Mouse (Mus musculus) neural tube, embryonic 15.5 days (tissue): Measurements from ENCODE around the gene Peg3. TPM values are rescaled to one million over a fixed set of nuclear protein-coding genes. Genes with fewer than 3 reads are reported as not detected.

Experiments
- ATAC-seq: fragments of 200-750 bp; cut with Nextera tagmentation; 2 replicates; pipeline ENCODE4 v1.8.0; 2017; ENCODE audit warnings: mild to moderate bottlenecking, moderate TSS enrichment, moderate library complexity; ENCODE audit not compliant: low FRiP score
- H3K27ac ChIP-seq: fragments of 300-500 bp; sonication (generic); replicated peaks from 2 replicates; pipeline ENCODE4 v1.5.1; 2015; ENCODE audit warnings: mild to moderate bottlenecking, inconsistent platforms
- H3K27me3 ChIP-seq: fragments of 300-500 bp; sonication (generic); replicated peaks from 2 replicates; pipeline ENCODE4 v1.6.1; 2015; ENCODE audit warnings: inconsistent platforms
- H3K36me3 ChIP-seq: fragments of 300-500 bp; sonication (generic); 2 replicates; pipeline ENCODE4 v1.6.1; 2015; ENCODE audit warnings: inconsistent platforms
- H3K4me1 ChIP-seq: fragments of 300-500 bp; sonication (generic); 2 replicates; pipeline ENCODE4 v1.6.1; 2015; ENCODE audit warnings: inconsistent platforms
- H3K4me2 ChIP-seq: fragments of 300-500 bp; sonication (generic); 2 replicates; pipeline ENCODE4 v1.6.1; 2015; ENCODE audit warnings: inconsistent platforms, mild to moderate bottlenecking, moderate library complexity
- H3K4me3 ChIP-seq: fragments of 300-500 bp; sonication (generic); replicated peaks from 2 replicates; pipeline ENCODE4 v1.5.1; 2015; ENCODE audit warnings: mild to moderate bottlenecking, inconsistent platforms
- H3K9ac ChIP-seq: fragments of 300-500 bp; sonication (generic); replicated peaks from 2 replicates; pipeline ENCODE4 v1.6.1; 2015; ENCODE audit warnings: mild to moderate bottlenecking, inconsistent platforms
- H3K9me3 ChIP-seq: fragments of 300-500 bp; sonication (generic); replicated peaks from 2 replicates; pipeline ENCODE4 v1.6.1; 2016; ENCODE audit warnings: inconsistent platforms
- WGBS: fragments of 180-500 bp; shearing (Covaris S2); methylation state at CpG from one replicate; pipeline ENCODE4 v1.1.7; 2015; ENCODE audit warnings: mixed read lengths; 5-methylcytosine and 5-hydroxymethylcytosine counted together
- polyA plus RNA-seq: library from polyadenylated mRNA; unstranded; fragments of >200 nt; fragmentation: Nextera tagmentation; extraction: Ambion mirVana; gene quantifications from 2 replicates; pipeline ENCODE4 v1.2.1, GENCODE M21; 2015

Gene Peg3
- polyA plus RNA-seq, 1 experiment from 2014 or later, result 104 TPM

DNA sequence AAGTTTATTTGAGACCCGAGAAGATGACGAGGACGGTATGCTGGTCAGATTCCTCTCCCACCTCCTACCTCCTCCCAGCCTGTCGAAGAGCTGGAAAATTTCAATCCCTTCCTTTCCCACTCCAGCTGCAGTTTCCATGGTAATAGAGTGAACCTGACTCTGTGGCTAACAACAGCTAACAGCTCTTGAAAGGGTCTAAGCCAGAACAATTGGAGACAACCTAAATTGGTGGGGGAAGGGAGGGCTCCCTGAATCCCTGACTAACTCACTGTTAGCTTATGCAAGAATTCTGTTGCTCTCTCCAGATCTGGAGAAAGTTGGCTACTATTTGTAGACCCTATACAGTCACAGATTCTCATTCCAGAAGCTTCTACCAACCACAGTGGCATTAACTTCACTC lies 23.2 kb upstream of the Peg3 start:
- Histone ChIP-seq H3K4me3 (no peak overlapping the region), H3K4me2 (no peak overlapping the region), H3K36me3 (no peaks in the 10 kb centered on the region), H3K27me3 (no peaks in the 10 kb centered on the region), H3K27ac (peak overlapping the region; percentile 33; the same call in 1 of the 2 replicates), H3K4me1 (peaks cover 7% of the 10 kb centered on the region; the same call in 1 of the 2 replicates), H3K9me3 (no peaks in the 10 kb centered on the region), H3K9ac (no peak overlapping the region)
- peak; percentile 78 for ATAC-seq
- WGBS, result 9% methylated on average over 4 of the region's 4 CpGs

DNA sequence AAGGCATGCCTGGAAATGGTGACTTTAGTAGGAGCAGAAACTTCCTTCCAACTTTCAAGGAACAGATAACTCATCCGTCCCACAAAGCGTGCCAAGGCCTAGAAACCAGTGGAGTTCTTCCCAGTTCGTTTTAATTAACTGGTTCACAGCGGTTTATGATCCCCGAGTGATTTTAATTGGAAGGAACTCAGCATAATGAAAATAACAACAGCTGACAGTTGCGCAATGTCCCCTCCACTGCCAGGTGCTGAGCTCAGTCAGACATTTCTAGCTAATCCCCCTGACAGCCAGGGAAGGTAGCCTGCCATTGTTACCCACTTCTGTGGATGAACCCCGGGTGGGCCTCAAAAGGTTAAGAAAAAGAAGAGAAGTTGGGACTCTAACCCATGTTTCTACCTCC lies 19.0 kb upstream of the Peg3 start:
- Histone ChIP-seq H3K4me2 (no peak overlapping the region), H3K9ac (no peak overlapping the region), H3K4me3 (no peak overlapping the region), H3K27me3 (no peaks in the 10 kb centered on the region), H3K27ac (no peak overlapping the region), H3K36me3 (no peaks in the 10 kb centered on the region), H3K4me1 (peaks cover 7% of the 10 kb centered on the region; the same call in 1 of the 2 replicates), H3K9me3 (no peaks in the 10 kb centered on the region)
- ATAC-seq, result 0 out of 2 replicates have a peak, but pooled peaks have one; percentile 15
- WGBS, result 50% methylated on average over 7 of the region's 7 CpGs

DNA sequence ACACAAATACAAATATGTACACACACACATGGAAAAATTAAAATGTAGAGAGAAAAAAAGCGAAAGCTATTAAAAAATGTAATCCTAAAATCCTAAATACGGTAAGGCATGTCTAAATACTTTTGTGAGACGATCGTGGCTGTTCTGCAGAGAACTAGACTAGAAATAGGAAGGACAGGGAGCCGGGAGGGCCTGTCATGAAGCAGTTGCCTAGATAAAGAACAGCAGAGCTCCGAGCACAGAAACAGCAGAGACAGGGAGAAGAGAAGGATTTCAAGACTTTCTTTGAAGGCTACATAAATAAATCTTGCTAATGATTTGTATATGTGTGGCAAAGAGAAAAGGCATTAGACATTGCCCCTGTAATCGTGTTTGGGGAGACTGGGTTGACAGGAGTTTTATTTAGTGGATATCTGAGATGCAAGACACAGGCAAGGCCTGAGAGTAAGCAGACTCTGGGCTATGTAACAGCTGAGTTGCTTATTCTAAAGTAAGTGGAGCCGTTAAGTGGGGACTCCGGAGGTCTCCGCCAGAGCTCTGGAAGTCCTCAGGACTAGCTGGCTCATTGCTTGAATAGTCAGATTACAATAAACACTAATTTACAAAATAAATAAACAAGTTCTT lies 14.2 kb upstream of the Peg3 start:
- Histone ChIP-seq H3K4me2 (no peak overlapping the region), H3K9ac (no peak overlapping the region), H3K36me3 (no peaks in the 10 kb centered on the region), H3K27ac (no peak overlapping the region), H3K9me3 (no peaks in the 10 kb centered on the region), H3K27me3 (no peaks in the 10 kb centered on the region), H3K4me1 (peaks cover 12% of the 10 kb centered on the region; the same call in 1 of the 2 replicates), H3K4me3 (no peak overlapping the region)
- ATAC-seq, result no peak
- WGBS, result 71% methylated on average over 10 of the region's 10 CpGs

DNA sequence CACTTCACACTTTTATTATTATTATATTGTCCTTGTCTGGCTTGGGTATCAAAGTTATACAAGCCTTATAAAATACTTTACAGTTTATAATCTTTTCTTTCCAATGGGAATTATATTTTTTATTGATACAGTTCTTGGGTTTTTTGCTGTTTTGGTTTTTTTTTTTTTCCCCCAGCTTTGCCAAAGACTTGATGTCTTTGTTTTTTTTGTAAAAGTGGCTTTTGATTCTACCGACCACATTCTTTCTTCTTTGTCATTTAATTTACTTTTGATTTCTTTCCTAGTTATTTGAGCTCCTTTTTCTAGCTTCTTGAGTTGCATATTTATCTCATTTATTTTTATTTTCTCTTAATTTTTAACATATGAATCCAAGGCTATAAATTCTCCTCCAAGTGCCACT lies 5.8 kb upstream of the Peg3 start:
- no peaks in the 10 kb centered on the region for H3K4me1 ChIP-seq
- 68% methylated on average over 1 of the region's 1 CpGs for WGBS
- no peaks in the 10 kb centered on the region for H3K9me3 ChIP-seq
- H3K27ac ChIP-seq, result no peak overlapping the region
- no peak overlapping the region for H3K9ac ChIP-seq
- H3K4me2 ChIP-seq, result no peak overlapping the region
- ATAC-seq, result no peak
- no peak overlapping the region for H3K4me3 ChIP-seq
- no peaks in the 10 kb centered on the region for H3K27me3 ChIP-seq
- no peaks in the 10 kb centered on the region for H3K36me3 ChIP-seq

DNA sequence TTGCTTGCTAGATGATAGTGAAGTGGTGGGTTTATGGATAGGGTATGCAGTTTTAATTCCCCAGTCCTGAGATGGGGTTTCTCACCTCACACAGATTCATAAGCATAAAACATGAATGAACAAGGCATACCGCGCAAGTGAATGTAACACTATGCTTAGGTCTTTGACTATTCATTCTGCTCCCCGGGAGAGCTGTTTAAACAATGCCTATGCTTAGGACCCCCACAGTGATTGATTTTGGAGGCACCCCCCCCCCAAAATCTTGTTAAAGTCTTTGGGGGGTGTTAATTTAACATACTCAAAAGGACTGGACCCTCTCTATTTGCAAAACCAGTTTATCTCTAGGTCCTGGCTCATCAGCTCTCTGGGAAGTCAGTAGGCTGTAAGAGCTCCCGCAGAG lies 1.7 kb upstream of the Peg3 start:
- no peak for ATAC-seq
- Histone ChIP-seq H3K27ac (peak overlapping the region; percentile 73), H3K9ac (peak overlapping the region; percentile 56), H3K9me3 (0 out of 2 replicates have a peak, but pooled peaks cover 7% of the 10 kb centered on the region), H3K4me3 (peak overlapping the region; percentile 59), H3K27me3 (no peaks in the 10 kb centered on the region), H3K36me3 (no peaks in the 10 kb centered on the region), H3K4me1 (no peaks in the 10 kb centered on the region), H3K4me2 (peak overlapping the region; percentile 50)
- WGBS, result 57% methylated on average over 4 of the region's 4 CpGs

DNA sequence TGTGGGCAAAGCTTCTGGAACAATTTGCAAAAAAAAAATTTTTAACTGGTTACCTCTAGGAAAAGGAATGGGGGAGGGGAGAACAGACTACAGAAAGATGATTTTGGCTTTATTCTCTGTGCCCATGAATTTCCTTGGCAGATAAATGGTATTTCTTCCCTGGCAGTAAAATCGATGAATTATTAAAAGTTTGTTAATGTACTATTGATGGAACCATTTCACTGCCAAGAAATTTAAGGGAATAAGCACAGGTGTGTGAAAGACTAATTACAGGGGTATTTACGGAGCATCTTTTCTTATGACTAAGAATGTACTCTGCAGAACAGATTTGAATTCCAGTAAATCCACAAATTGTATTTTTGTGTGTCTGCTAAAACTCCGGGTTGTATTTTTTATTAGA lies 1.1 kb upstream of the Peg3 start:
- H3K36me3 ChIP-seq, result no peaks in the 10 kb centered on the region; the same call in 1 of the 2 replicates
- 0 out of 2 replicates have a peak, but pooled peaks cover 7% of the 10 kb centered on the region for H3K9me3 ChIP-seq
- no peaks in the 10 kb centered on the region; the same call in 1 of the 2 replicates for H3K4me1 ChIP-seq
- H3K27me3 ChIP-seq, result no peaks in the 10 kb centered on the region
- H3K9ac ChIP-seq, result peak overlapping the region; percentile 56
- H3K4me3 ChIP-seq, result peak overlapping the region; percentile 59
- WGBS, result 54% methylated on average over 3 of the region's 3 CpGs
- H3K4me2 ChIP-seq, result peak overlapping the region; percentile 50
- peak overlapping the region; percentile 91; the same call in 1 of the 2 replicates for H3K27ac ChIP-seq
- no peak for ATAC-seq

DNA sequence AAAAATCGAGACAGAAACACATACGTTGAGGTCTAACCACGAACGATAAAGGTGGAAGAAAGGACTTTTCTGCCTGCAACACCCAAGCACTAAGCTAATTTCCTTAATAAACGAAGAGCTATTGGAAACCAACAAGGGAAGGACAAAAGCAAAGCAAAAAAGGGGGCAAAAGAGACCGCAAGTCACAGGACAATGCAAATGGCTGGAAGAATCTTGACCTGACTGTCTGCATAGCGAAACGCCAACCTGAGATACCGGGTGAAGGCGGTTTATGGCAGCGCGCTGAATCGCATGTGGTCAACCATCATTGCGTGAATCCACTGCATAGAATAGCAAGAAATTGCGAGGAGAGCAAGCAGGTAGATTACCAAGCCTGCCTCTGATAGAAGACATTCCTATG lies 570 bp upstream of the Peg3 start:
- ATAC-seq, result no peak
- Histone ChIP-seq H3K36me3 (no peaks in the 10 kb centered on the region; the same call in 1 of the 2 replicates), H3K4me3 (peak overlapping the region; percentile 59), H3K9me3 (0 out of 2 replicates have a peak, but pooled peaks cover 7% of the 10 kb centered on the region), H3K27me3 (no peaks in the 10 kb centered on the region), H3K4me2 (peak overlapping the region; percentile 50), H3K4me1 (no peaks in the 10 kb centered on the region; the same call in 1 of the 2 replicates), H3K9ac (peak overlapping the region; percentile 56), H3K27ac (peak overlapping the region; percentile 91)
- WGBS, result 44% methylated on average over 15 of the region's 15 CpGs

DNA sequence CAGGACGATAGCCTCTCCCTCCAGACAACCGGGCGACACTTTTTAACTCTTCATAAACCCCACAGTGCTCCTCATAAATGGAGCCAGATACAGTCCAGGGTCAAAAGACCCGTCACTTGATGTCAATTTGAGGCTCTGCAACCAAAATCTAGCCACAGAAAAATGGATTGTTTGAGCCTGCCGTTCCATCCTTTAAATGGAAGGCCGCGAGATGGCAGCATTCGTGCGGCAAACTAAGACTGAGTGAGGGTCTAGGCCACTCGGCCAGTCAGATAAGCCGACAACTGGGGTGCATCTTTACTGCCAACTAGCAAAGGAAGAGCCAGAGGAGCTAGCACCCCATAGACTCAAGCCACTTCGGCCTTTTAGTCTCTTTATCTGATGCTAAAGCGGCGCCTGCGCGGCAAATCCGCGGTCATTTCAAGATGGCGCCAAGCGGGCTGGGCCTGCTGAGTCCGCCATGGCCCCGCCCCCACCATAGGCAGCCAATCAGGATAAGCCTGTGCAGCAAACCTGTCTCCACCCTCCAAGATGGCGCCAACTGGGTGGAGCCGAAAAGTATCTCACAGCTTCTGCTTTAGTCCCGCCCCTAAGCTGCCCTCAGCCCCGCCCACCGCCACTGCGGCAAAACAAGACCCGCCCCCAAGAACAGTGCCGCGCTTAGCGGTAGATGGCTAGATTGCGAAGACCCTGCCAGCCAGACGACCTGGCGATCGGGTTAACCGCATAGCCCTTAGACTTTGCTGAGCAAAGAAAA lies 992 bp downstream of the Peg3 start:
- H3K27me3 ChIP-seq, result no peaks in the 10 kb centered on the region
- H3K36me3 ChIP-seq, result peaks cover 16% of the 10 kb centered on the region
- ATAC-seq, result peak; percentile 70
- H3K4me3 ChIP-seq, result peak overlapping the region; percentile 59
- WGBS, result 50% methylated on average over 37 of the region's 37 CpGs
- peak overlapping the region; percentile 60 for H3K9ac ChIP-seq
- peak overlapping the region; percentile 50 for H3K4me2 ChIP-seq
- peak overlapping the region; percentile 91 for H3K27ac ChIP-seq
- no peaks in the 10 kb centered on the region; the same call in 1 of the 2 replicates for H3K4me1 ChIP-seq
- 0 out of 2 replicates have a peak, but pooled peaks cover 7% of the 10 kb centered on the region for H3K9me3 ChIP-seq

DNA sequence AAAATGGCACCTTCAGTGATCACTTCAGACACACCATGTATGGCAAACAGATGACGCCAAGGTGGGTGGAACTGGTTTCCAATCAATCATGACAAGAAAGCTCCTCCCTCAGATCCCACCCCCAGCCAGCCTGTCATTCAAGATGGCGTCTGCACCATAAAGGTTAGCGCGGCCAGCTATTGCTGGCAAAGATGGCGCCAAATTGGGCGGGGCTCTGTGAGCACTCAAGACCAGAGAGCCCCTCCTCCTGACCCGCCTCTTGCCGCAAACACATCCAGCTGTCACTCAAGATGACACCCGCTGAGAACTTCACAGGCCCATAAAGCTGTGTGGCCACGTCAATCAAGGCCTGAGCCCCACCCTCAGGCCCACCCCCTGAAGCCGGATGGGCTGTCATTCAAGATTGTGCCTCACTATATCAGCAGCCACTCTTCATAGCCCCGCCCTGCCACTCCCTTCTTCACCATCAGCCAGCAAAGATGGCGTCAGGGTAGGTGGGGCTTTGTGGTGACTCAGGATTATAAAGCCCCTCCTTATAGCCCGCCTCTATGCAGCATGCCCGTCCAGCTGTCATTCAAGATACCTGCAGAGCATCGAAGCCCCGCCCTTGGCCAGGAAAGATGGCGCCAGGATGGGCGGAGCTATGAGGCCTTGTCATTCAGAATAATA lies 1.8 kb downstream of the Peg3 start:
- Histone ChIP-seq H3K27ac (peak overlapping the region; percentile 91), H3K4me1 (no peaks in the 10 kb centered on the region; the same call in 1 of the 2 replicates), H3K27me3 (no peaks in the 10 kb centered on the region), H3K4me3 (peak overlapping the region; percentile 59), H3K36me3 (peaks cover 22% of the 10 kb centered on the region), H3K9me3 (0 out of 2 replicates have a peak, but pooled peaks cover 7% of the 10 kb centered on the region), H3K4me2 (peak overlapping the region; percentile 50), H3K9ac (peak overlapping the region; percentile 50)
- peak; percentile 81 for ATAC-seq
- 57% methylated on average over 19 of the region's 19 CpGs for WGBS

DNA sequence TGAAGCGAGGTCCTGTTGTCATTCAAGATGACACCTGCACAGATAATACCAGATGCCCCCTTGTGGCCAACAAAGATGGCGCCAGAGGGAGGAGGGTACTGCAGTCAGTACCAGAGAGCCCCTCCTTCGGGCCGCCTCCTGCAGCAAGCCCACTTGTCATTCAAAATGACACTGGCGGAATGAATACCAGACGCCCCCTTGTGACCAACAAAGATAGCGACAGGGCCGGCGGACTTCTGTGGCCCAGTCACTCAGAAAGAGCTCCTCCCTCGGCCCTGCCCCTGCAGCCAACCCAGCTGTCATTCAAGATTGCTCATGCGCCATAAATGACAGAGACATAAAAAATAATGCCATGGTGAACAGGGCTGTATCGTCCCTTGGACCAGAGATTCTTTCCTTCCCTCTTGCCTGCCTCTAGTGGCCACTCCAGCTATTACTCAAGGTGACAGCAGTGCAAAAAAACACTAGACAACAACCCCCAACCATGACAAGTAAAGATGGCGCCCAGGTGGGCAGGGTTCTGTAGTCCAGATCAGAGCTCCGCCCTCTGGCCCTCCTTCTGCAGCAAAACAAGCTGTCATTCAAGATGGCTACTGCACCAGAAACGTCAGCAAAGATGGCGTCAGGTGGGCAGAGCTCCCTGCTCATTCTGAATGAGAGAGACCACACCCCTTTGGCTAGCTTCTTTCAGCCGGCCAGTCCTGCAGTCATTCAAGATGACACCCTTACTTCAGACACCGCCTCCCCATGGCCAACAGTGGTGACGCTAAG lies 2.7 kb downstream of the Peg3 start:
- H3K4me3 ChIP-seq, result peak overlapping the region; percentile 59
- no peaks in the 10 kb centered on the region for H3K27me3 ChIP-seq
- H3K4me1 ChIP-seq, result no peaks in the 10 kb centered on the region; the same call in 1 of the 2 replicates
- H3K9ac ChIP-seq, result peak overlapping the region; percentile 29
- peak overlapping the region; percentile 41 for H3K4me2 ChIP-seq
- ATAC-seq, result peak; percentile 67
- peak overlapping the region; percentile 91 for H3K27ac ChIP-seq
- H3K36me3 ChIP-seq, result peaks cover 28% of the 10 kb centered on the region
- 0 out of 2 replicates have a peak, but pooled peaks cover 7% of the 10 kb centered on the region for H3K9me3 ChIP-seq
- WGBS, result 47% methylated on average over 19 of the region's 19 CpGs

DNA sequence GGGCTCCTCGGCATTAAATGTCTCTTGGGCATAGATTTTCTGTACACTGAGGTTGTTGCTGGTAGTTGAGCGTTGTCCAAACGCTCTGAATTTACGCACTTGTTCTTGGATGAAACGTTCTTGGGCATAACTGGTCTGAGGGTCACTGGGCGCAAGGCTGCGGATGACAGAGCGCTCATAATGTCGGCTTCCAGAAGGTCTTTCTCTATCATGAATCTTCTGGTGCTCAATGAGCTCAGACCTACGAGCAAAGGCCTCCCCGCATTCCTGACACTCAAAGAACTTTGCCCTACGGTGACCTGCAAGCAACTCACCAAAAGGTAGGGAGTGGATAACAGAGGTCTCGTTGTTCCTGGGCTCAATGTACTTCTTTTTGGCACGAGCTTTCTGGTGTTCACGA lies 20.8 kb downstream of the Peg3 start:
- no peak overlapping the region for H3K4me3 ChIP-seq
- H3K4me1 ChIP-seq, result no peaks in the 10 kb centered on the region
- no peak overlapping the region for H3K9ac ChIP-seq
- H3K27me3 ChIP-seq, result no peaks in the 10 kb centered on the region
- H3K27ac ChIP-seq, result no peak overlapping the region
- no peaks in the 10 kb centered on the region for H3K9me3 ChIP-seq
- ATAC-seq, result no peak
- H3K4me2 ChIP-seq, result no peak overlapping the region
- peaks cover 76% of the 10 kb centered on the region for H3K36me3 ChIP-seq
- 95% methylated on average over 15 of the region's 15 CpGs for WGBS
